Mouse (Mus musculus): ENCODE measurements around the gene Ercc1.
A peak's percentile ranks its signal among the peaks of the same experiment; 100 is the strongest.

Ercc1 gene

GRCm38 (mm10) chr7:19373367-19373766 is 28.8 kb downstream of the Ercc1 start:
- DNase-seq: no peak

GRCm38 (mm10) chr7:19375368-19375767 is 30.8 kb downstream of the Ercc1 start:
- DNase-seq: no peak

GRCm38 (mm10) chr7:19376019-19376418 is 31.4 kb downstream of the Ercc1 start:
- DNase-seq: no peak

GRCm38 (mm10) chr7:19378049-19378448 is 33.5 kb downstream of the Ercc1 start:
- DNase-seq: no peak

- peak; percentile 99 for DNase-seq
Measured at GRCm38 (mm10) chr7:19381377-19382165, 37.0 kb downstream of the Ercc1 start, which contains the start of gene Ercc2. Ercc2 (plus strand) TSS chr7:19382010.

GRCm38 (mm10) chr7:19382166-19382541 is 37.6 kb downstream of the Ercc1 start:
- no peak for DNase-seq

- no peak for DNase-seq
Measured at GRCm38 (mm10) chr7:19383708-19384107, 39.1 kb downstream of the Ercc1 start.

GRCm38 (mm10) chr7:19388699-19389413 is 44.3 kb downstream of the Ercc1 start:
- DNase-seq: no peak

GRCm38 (mm10) chr7:19394484-19394883 is 49.9 kb downstream of the Ercc1 start:
- DNase-seq: no peak

- DNase-seq: no peak
Measured at GRCm38 (mm10) chr7:19399496-19400280, 55.1 kb downstream of the Ercc1 start.

- DNase-seq: no peak
Measured at GRCm38 (mm10) chr7:19400946-19401345, 56.4 kb downstream of the Ercc1 start.

- DNase-seq: no peak
Measured at GRCm38 (mm10) chr7:19402535-19403112, 58.0 kb downstream of the Ercc1 start.

- peak in 1 of 2 experiments; percentile 41 for DNase-seq
Measured at GRCm38 (mm10) chr7:19403731-19404296, 59.2 kb downstream of the Ercc1 start, which contains the start of gene Klc3. Klc3 (minus strand) TSS chr7:19404104.

- DNase-seq: no peak
Measured at GRCm38 (mm10) chr7:19404476-19404875, 59.9 kb downstream of the Ercc1 start, which contains the start of gene Ckm. Ckm (plus strand) TSS chr7:19404776.

GRCm38 (mm10) chr7:19405417-19405816 is 60.8 kb downstream of the Ercc1 start:
- DNase-seq: peak; percentile 89 to 93

Measured in cerebellum, postnatal 14 days (tissue).